Mouse (Mus musculus): ENCODE results near the gene Nbea.
A peak's percentile ranks its signal among the peaks of the same experiment; 100 is the strongest.

The Nbea gene

GRCm38 (mm10) chr3:55828481-55829256 is 354.8 kb downstream of the Nbea start:
- DNase-seq (ENCODE audit: low read depth), result peak; percentile 27

GRCm38 (mm10) chr3:55824864-55825263 is 358.6 kb downstream of the Nbea start:
- DNase-seq (ENCODE audit: low read depth), result no peak

- DNase-seq (ENCODE audit: low read depth), result no peak
Observed at GRCm38 (mm10) chr3:55819598-55819997, 363.9 kb downstream of the Nbea start.

GRCm38 (mm10) chr3:55818082-55818481 is 365.4 kb downstream of the Nbea start:
- no peak for DNase-seq (ENCODE audit: low read depth)

GRCm38 (mm10) chr3:55816638-55817375 is 366.7 kb downstream of the Nbea start:
- no peak for DNase-seq (ENCODE audit: low read depth)

- DNase-seq (ENCODE audit: low read depth), result no peak
Observed at GRCm38 (mm10) chr3:55816096-55816495, 367.4 kb downstream of the Nbea start.

- DNase-seq (ENCODE audit: low read depth), result no peak
Observed at GRCm38 (mm10) chr3:55814993-55815625, 368.4 kb downstream of the Nbea start.

- no peak for DNase-seq (ENCODE audit: low read depth)
Observed at GRCm38 (mm10) chr3:55794768-55795167, 388.7 kb downstream of the Nbea start.

GRCm38 (mm10) chr3:55793842-55794575 is 389.5 kb downstream of the Nbea start:
- no peak for DNase-seq (ENCODE audit: low read depth)

GRCm38 (mm10) chr3:55792251-55792650 is 391.2 kb downstream of the Nbea start:
- no peak for DNase-seq (ENCODE audit: low read depth)

- no peak for DNase-seq (ENCODE audit: low read depth)
Observed at GRCm38 (mm10) chr3:55790609-55791008, 392.9 kb downstream of the Nbea start.

- DNase-seq (ENCODE audit: low read depth), result no peak
Observed at GRCm38 (mm10) chr3:55789856-55790255, 393.6 kb downstream of the Nbea start.

GRCm38 (mm10) chr3:55788621-55789201 is 394.8 kb downstream of the Nbea start:
- DNase-seq (ENCODE audit: low read depth), result no peak

GRCm38 (mm10) chr3:55788214-55788586 is 395.3 kb downstream of the Nbea start:
- DNase-seq (ENCODE audit: low read depth), result no peak

- DNase-seq (ENCODE audit: low read depth), result no peak
Observed at GRCm38 (mm10) chr3:55787487-55788213, 395.9 kb downstream of the Nbea start.

- DNase-seq (ENCODE audit: low read depth), result no peak
Observed at GRCm38 (mm10) chr3:55786835-55787486, 396.5 kb downstream of the Nbea start.

- no peak for DNase-seq (ENCODE audit: low read depth)
Observed at GRCm38 (mm10) chr3:55785981-55786725, 397.3 kb downstream of the Nbea start.

- DNase-seq (ENCODE audit: low read depth), result no peak
Observed at GRCm38 (mm10) chr3:55785266-55785980, 398.1 kb downstream of the Nbea start.

- no peak for DNase-seq (ENCODE audit: low read depth)
Observed at GRCm38 (mm10) chr3:55784101-55784500, 399.4 kb downstream of the Nbea start.

Data from c-Kit-positive CD71-positive TER-119-negative erythroid progenitor cells, embryonic 14.5 days (primary cell).